Mouse (Mus musculus): ENCODE measurements around the gene Rgs13. TPM values are rescaled to one million over a fixed set of nuclear protein-coding genes. Genes with fewer than 3 reads are reported as not detected.

Gene Rgs13
- polyA plus RNA-seq (2016; fragmentation: Nextera tagmentation; extraction: Ambion mirVana), result not detected in 2 replicates

GRCm38 (mm10) chr1:144177166-144177565 lies at the start of gene Rgs13:
TSS of gene Rgs13 (minus strand) at chr1:144177372.
- Histone ChIP-seq H3K9me3 (no peaks in the 10 kb centered on the region), H3K9ac (replicated peaks) (no peak within 1 kb of the TSS), H3K27me3 (no peaks in the 10 kb centered on the region), H3K27ac (no peak within 1 kb of the TSS), H3K4me3 (replicated peaks) (no peak within 1 kb of the TSS), H3K4me2 (no peak within 1 kb of the TSS), H3K36me3 (no peaks in the 10 kb centered on the region), H3K4me1 (replicated peaks) (no peaks in the 10 kb centered on the region)
- WGBS, result 86% methylated on average over 5 of the region's 5 CpGs
- no peak for ATAC-seq (ENCODE audit: insufficient number of reproducible peaks, insufficient read depth, low FRiP score, low TSS enrichment, low read depth)

- Histone ChIP-seq H3K9ac (replicated peaks) (no peak overlapping the region), H3K9me3 (no peaks in the 10 kb centered on the region), H3K4me2 (no peak overlapping the region), H3K4me3 (replicated peaks) (no peak overlapping the region), H3K27me3 (no peaks in the 10 kb centered on the region), H3K27ac (no peak overlapping the region), H3K36me3 (no peaks in the 10 kb centered on the region), H3K4me1 (replicated peaks) (no peaks in the 10 kb centered on the region)
- ATAC-seq (ENCODE audit: insufficient number of reproducible peaks, insufficient read depth, low FRiP score, low TSS enrichment, low read depth), result no peak
Observed at GRCm38 (mm10) chr1:144215230-144215629, 38.1 kb upstream of the Rgs13 start.

- 74% methylated on average over 3 of the region's 3 CpGs for WGBS
- no peaks in the 10 kb centered on the region for H3K9me3 ChIP-seq
- no peak overlapping the region for H3K27ac ChIP-seq
Observed at GRCm38 (mm10) chr1:144210912-144211311, 33.7 kb upstream of the Rgs13 start.

GRCm38 (mm10) chr1:144206281-144207061 lies 29.3 kb upstream of the Rgs13 start:
- WGBS, result 65% methylated on average over 7 of the region's 7 CpGs
- Histone ChIP-seq H3K27me3 (no peaks in the 10 kb centered on the region), H3K4me2 (no peak overlapping the region), H3K9me3 (no peaks in the 10 kb centered on the region), H3K36me3 (no peaks in the 10 kb centered on the region), H3K4me1 (replicated peaks) (no peaks in the 10 kb centered on the region), H3K9ac (replicated peaks) (no peak overlapping the region), H3K27ac (no peak overlapping the region), H3K4me3 (replicated peaks) (no peak overlapping the region)
- no peak for ATAC-seq (ENCODE audit: insufficient number of reproducible peaks, insufficient read depth, low FRiP score, low TSS enrichment, low read depth)

More at GRCm38 (mm10) chr1:144210912-144211311, 33.7 kb upstream of the Rgs13 start:
- Histone ChIP-seq H3K9ac (replicated peaks) (no peak overlapping the region), H3K27me3 (no peaks in the 10 kb centered on the region), H3K36me3 (no peaks in the 10 kb centered on the region), H3K4me1 (replicated peaks) (no peaks in the 10 kb centered on the region), H3K4me2 (no peak overlapping the region), H3K4me3 (replicated peaks) (no peak overlapping the region)
- ATAC-seq (ENCODE audit: insufficient number of reproducible peaks, insufficient read depth, low FRiP score, low TSS enrichment, low read depth), result no peak

DNA sequence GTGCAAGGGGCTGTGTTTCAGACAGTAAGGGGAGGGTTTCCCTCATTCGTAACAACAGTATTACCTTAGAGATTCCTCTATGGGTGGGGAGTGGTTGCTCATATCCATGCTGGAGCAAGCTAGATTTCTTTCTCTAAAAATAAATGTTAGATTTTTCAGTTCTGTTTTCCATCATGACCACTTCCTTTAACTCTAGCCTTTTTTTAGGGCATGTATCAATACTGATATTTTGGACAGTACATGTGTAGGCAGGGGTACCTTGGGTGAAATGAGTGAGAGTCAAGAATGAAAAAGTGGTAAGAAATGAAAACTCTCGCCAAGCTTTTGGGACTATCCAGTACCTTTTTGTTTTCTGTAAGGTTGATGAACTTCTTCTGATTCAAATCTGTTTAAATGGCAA lies 27.6 kb upstream of the Rgs13 start:
- no peaks in the 10 kb centered on the region for H3K9me3 ChIP-seq
- no peak overlapping the region for H3K9ac ChIP-seq (replicated peaks)
- WGBS, result 83% methylated on average over 2 of the region's 2 CpGs
- no peaks in the 10 kb centered on the region for H3K27me3 ChIP-seq
- no peaks in the 10 kb centered on the region for H3K4me1 ChIP-seq (replicated peaks)
- no peak overlapping the region for H3K27ac ChIP-seq
- no peak for ATAC-seq (ENCODE audit: insufficient number of reproducible peaks, insufficient read depth, low FRiP score, low TSS enrichment, low read depth)
- no peak overlapping the region for H3K4me2 ChIP-seq
- no peaks in the 10 kb centered on the region for H3K36me3 ChIP-seq
- no peak overlapping the region for H3K4me3 ChIP-seq (replicated peaks)

DNA sequence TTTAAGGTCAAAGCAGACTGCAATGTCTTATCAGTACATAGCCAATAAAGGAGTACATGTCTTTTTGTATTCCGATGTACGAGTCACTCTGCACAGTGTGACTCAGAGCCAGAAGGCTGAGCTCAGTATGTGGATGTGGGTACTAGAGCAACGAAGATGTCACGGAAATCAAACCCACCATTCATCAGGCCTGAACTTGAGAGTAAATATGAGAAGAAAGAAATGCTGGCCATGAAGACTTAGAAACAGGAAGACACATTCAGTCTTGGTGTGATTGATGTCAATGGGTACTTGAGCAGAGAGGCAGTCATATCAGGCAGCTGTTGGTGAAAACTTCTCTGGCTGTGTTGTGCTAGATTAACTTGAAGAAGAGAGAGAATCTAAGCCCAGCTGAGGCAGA lies 25.8 kb upstream of the Rgs13 start:
- H3K27ac ChIP-seq, result no peak overlapping the region
- H3K9me3 ChIP-seq, result no peaks in the 10 kb centered on the region
- no peak overlapping the region for H3K4me2 ChIP-seq
- no peaks in the 10 kb centered on the region for H3K36me3 ChIP-seq
- H3K4me3 ChIP-seq (replicated peaks), result no peak overlapping the region
- ATAC-seq (ENCODE audit: insufficient number of reproducible peaks, insufficient read depth, low FRiP score, low TSS enrichment, low read depth), result no peak
- no peak overlapping the region for H3K9ac ChIP-seq (replicated peaks)
- H3K4me1 ChIP-seq (replicated peaks), result no peaks in the 10 kb centered on the region
- WGBS, result 93% methylated on average over 4 of the region's 4 CpGs
- no peaks in the 10 kb centered on the region for H3K27me3 ChIP-seq

- Histone ChIP-seq H3K4me3 (replicated peaks) (no peak overlapping the region), H3K9me3 (no peaks in the 10 kb centered on the region), H3K4me2 (no peak overlapping the region), H3K27me3 (no peaks in the 10 kb centered on the region), H3K4me1 (replicated peaks) (no peaks in the 10 kb centered on the region), H3K27ac (no peak overlapping the region), H3K36me3 (no peaks in the 10 kb centered on the region), H3K9ac (replicated peaks) (no peak overlapping the region)
- no peak for ATAC-seq (ENCODE audit: insufficient number of reproducible peaks, insufficient read depth, low FRiP score, low TSS enrichment, low read depth)
- WGBS, result 70% methylated on average over 2 of the region's 2 CpGs
Observed at GRCm38 (mm10) chr1:144200496-144200895, 23.3 kb upstream of the Rgs13 start.

DNA sequence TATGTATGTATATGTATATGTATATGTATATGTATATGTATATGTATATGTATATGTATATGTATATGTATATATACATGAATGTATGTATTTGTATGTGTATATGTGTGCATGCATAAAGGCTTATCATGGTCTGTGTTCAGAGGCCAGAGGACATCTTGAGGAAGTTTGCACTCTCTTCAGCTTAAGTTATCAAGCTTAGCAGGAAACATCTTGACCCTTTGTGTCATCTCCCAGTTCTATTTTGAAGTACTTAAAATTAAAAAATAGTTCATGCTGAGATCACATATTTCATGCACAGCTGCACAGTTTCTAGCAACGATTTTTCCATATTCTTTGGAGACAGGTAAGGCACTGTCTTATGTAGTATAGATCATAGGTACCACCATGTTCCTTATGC lies 22.4 kb upstream of the Rgs13 start:
- no peak for ATAC-seq (ENCODE audit: insufficient number of reproducible peaks, insufficient read depth, low FRiP score, low TSS enrichment, low read depth)
- Histone ChIP-seq H3K4me1 (replicated peaks) (no peaks in the 10 kb centered on the region), H3K9ac (replicated peaks) (no peak overlapping the region), H3K4me3 (replicated peaks) (no peak overlapping the region), H3K27ac (no peak overlapping the region), H3K36me3 (no peaks in the 10 kb centered on the region), H3K27me3 (no peaks in the 10 kb centered on the region), H3K9me3 (no peaks in the 10 kb centered on the region), H3K4me2 (no peak overlapping the region)
- WGBS, result 57% methylated on average over 1 of the region's 1 CpGs

DNA sequence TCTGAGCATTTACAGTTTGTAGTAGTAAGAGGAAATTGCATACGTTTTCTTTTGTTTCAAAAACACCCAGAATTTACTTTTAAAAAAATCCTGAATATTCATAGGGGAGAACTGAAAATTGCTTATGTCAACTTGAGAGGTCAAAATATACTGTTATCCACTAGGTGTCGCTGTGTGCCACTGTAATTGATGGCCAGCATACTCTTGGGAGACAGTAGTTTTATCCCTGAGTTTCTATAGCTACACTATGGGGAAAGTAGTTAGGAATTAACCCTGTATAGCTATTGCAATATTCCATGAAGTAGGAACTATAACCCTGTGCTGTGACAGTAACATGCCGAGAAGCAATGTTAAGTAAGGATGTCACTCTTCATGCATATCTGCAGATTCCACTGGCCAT lies 20.5 kb upstream of the Rgs13 start:
- H3K4me1 ChIP-seq (replicated peaks), result no peaks in the 10 kb centered on the region

GRCm38 (mm10) chr1:144186655-144187396 lies 9.7 kb upstream of the Rgs13 start:
- no peak for ATAC-seq (ENCODE audit: insufficient number of reproducible peaks, insufficient read depth, low FRiP score, low TSS enrichment, low read depth)
- H3K9ac ChIP-seq (replicated peaks), result no peak overlapping the region

More for the DNA sequence above, 20.5 kb upstream of the Rgs13 start:
- Histone ChIP-seq H3K9me3 (no peaks in the 10 kb centered on the region), H3K36me3 (no peaks in the 10 kb centered on the region), H3K9ac (replicated peaks) (no peak overlapping the region), H3K27ac (no peak overlapping the region), H3K4me3 (replicated peaks) (no peak overlapping the region), H3K27me3 (no peaks in the 10 kb centered on the region), H3K4me2 (no peak overlapping the region)
- WGBS, result 31% methylated on average over 3 of the region's 3 CpGs
- ATAC-seq (ENCODE audit: insufficient number of reproducible peaks, insufficient read depth, low FRiP score, low TSS enrichment, low read depth), result no peak

GRCm38 (mm10) chr1:144184955-144185715 lies 8.0 kb upstream of the Rgs13 start:
- Histone ChIP-seq H3K27me3 (no peaks in the 10 kb centered on the region), H3K9me3 (no peaks in the 10 kb centered on the region), H3K4me1 (replicated peaks) (no peaks in the 10 kb centered on the region; the same call in 1 of the 2 replicates), H3K4me3 (replicated peaks) (no peak overlapping the region), H3K9ac (replicated peaks) (no peak overlapping the region), H3K36me3 (no peaks in the 10 kb centered on the region), H3K4me2 (no peak overlapping the region), H3K27ac (no peak overlapping the region)
- no peak for ATAC-seq (ENCODE audit: insufficient number of reproducible peaks, insufficient read depth, low FRiP score, low TSS enrichment, low read depth)
- 74% methylated on average over 4 of the region's 4 CpGs for WGBS

More at GRCm38 (mm10) chr1:144186655-144187396, 9.7 kb upstream of the Rgs13 start:
- Histone ChIP-seq H3K27ac (no peak overlapping the region), H3K27me3 (no peaks in the 10 kb centered on the region), H3K4me1 (replicated peaks) (no peaks in the 10 kb centered on the region; the same call in 1 of the 2 replicates), H3K9me3 (no peaks in the 10 kb centered on the region), H3K36me3 (no peaks in the 10 kb centered on the region), H3K4me2 (no peak overlapping the region), H3K4me3 (replicated peaks) (no peak overlapping the region)
- WGBS, result 55% methylated on average over 7 of the region's 7 CpGs

Measured in limb, embryonic 12.5 days (tissue).